13 mouse cellular contexts compared by ENCODE assay signal in the genomic region with DNA sequence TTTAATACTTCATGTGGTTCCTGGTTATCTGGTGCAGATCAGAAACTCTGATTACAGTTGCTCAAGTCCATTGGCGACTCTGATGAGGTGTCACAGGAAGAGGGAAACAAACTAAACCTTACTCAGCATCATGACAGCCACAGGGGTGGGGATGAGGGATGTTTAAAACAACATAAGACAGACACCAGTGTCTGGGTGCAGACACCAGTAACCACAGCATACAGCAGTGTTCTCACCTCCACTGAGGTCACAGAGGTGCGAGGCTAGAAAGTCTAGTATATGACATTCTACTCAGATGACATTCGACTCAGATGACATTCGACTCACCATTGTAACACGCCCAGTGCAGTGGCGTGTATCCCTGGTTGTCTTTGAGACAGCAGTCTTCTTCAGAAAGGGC.
"Had no signal": no experiment of that assay in that cellular context is flagged by ENCODE, and none has a peak within 500 bp of the region (broad histone marks: within the 10 kb centered on the region; RNA-seq: fewer than 3 reads in every experiment).

No protein-coding gene starts in this region.

- DNase-seq: kidney, adult 8-10 months; kidney, postnatal 36 days; layer of hippocampus, adult 9-11 months; layer of hippocampus, postnatal 36 days; lung, adult 18-20 months; right cerebral cortex, postnatal 14 days; thymus, postnatal 4 days had no signal

- H3K4me3 ChIP-seq: limb, embryonic 13.5 days; midbrain, embryonic 13.5 days; myocyte; neural tube, embryonic 13.5 days had no signal

- H3K9ac ChIP-seq: limb, embryonic 13.5 days; liver, embryonic 14.5 days; midbrain, embryonic 13.5 days; neural tube, embryonic 13.5 days had no signal

- H3K4me2 ChIP-seq: limb, embryonic 13.5 days; midbrain, embryonic 13.5 days; neural tube, embryonic 13.5 days had no signal

- H3K27me3 ChIP-seq: limb, embryonic 13.5 days; midbrain, embryonic 13.5 days had no signal

- H3K4me1 ChIP-seq: limb, embryonic 13.5 days had no signal

- H3K27ac ChIP-seq: kidney, postnatal 0 days; limb, embryonic 13.5 days; liver, embryonic 14.5 days; midbrain, embryonic 13.5 days; neural tube, embryonic 13.5 days had no signal

- H3K9me3 ChIP-seq: limb, embryonic 13.5 days; midbrain, embryonic 13.5 days; neural tube, embryonic 13.5 days had no signal

- ATAC-seq: midbrain, embryonic 13.5 days had no signal
